Mouse (Mus musculus): Measurements from ENCODE around the gene Stk39. TPM values are rescaled to one million over a fixed set of nuclear protein-coding genes. Genes with fewer than 3 reads are reported as not detected.
A peak's percentile ranks its signal among the peaks of the same experiment; 100 is the strongest.

Gene Stk39
- polyA plus RNA-seq, 1 experiment from 2014 or later = 27.3 TPM

- H3K9me3 ChIP-seq (replicated peaks) = no peaks in the 10 kb centered on the region
- H3K4me3 ChIP-seq (replicated peaks) = no peak overlapping the region
- H3K4me1 ChIP-seq = no peaks in the 10 kb centered on the region
- ATAC-seq (ENCODE audit: low FRiP score) = no peak
- 56% methylated on average over 6 of the region's 6 CpGs for WGBS
- no peak overlapping the region for H3K4me2 ChIP-seq
- H3K27me3 ChIP-seq (replicated peaks) = no peaks in the 10 kb centered on the region
- H3K36me3 ChIP-seq = 0 out of 2 replicates have a peak, but pooled peaks cover 4% of the 10 kb centered on the region
- H3K9ac ChIP-seq (replicated peaks) = no peak overlapping the region
- no peak overlapping the region for H3K27ac ChIP-seq (replicated peaks)
These were observed 14.5 kb downstream of the Stk39 start for GRCm38 (mm10) chr2:68457455-68458032.

- no peaks in the 10 kb centered on the region for H3K9me3 ChIP-seq (replicated peaks)
- no peak for ATAC-seq (ENCODE audit: low FRiP score)
- no peak overlapping the region for H3K27ac ChIP-seq (replicated peaks)
- no peaks in the 10 kb centered on the region for H3K4me1 ChIP-seq
- no peak overlapping the region for H3K9ac ChIP-seq (replicated peaks)
- no peak overlapping the region for H3K4me2 ChIP-seq
- H3K27me3 ChIP-seq (replicated peaks) = no peaks in the 10 kb centered on the region
- 60% methylated on average over 6 of the region's 6 CpGs for WGBS
- H3K4me3 ChIP-seq (replicated peaks) = no peak overlapping the region
- 0 out of 2 replicates have a peak, but pooled peaks cover 4% of the 10 kb centered on the region for H3K36me3 ChIP-seq
These were observed 15.2 kb downstream of the Stk39 start for GRCm38 (mm10) chr2:68456899-68457298.

- ATAC-seq (ENCODE audit: low FRiP score) = no peak
- H3K4me1 ChIP-seq = no peaks in the 10 kb centered on the region
- H3K27me3 ChIP-seq (replicated peaks) = no peaks in the 10 kb centered on the region
- H3K36me3 ChIP-seq = no peaks in the 10 kb centered on the region
- no peaks in the 10 kb centered on the region for H3K9me3 ChIP-seq (replicated peaks)
- H3K9ac ChIP-seq (replicated peaks) = no peak overlapping the region
- no peak overlapping the region for H3K4me2 ChIP-seq
- no peak overlapping the region for H3K4me3 ChIP-seq (replicated peaks)
- no peak overlapping the region for H3K27ac ChIP-seq (replicated peaks)
- WGBS = 91% methylated on average over 4 of the region's 4 CpGs
These were observed 19.7 kb downstream of the Stk39 start for GRCm38 (mm10) chr2:68452379-68452778.

- no peaks in the 10 kb centered on the region for H3K9me3 ChIP-seq (replicated peaks)
- H3K36me3 ChIP-seq = no peaks in the 10 kb centered on the region
- H3K9ac ChIP-seq (replicated peaks) = no peak overlapping the region
- H3K4me1 ChIP-seq = no peaks in the 10 kb centered on the region
- H3K4me3 ChIP-seq (replicated peaks) = no peak overlapping the region
- WGBS = 76% methylated on average over 10 of the region's 10 CpGs
- no peak overlapping the region for H3K27ac ChIP-seq (replicated peaks)
- no peak overlapping the region for H3K4me2 ChIP-seq
- ATAC-seq (ENCODE audit: low FRiP score) = no peak
- H3K27me3 ChIP-seq (replicated peaks) = no peaks in the 10 kb centered on the region
These were observed 24.0 kb downstream of the Stk39 start for GRCm38 (mm10) chr2:68448035-68448434.

- WGBS = 74% methylated on average over 6 of the region's 6 CpGs
- H3K36me3 ChIP-seq = no peaks in the 10 kb centered on the region
These were observed 28.9 kb downstream of the Stk39 start for GRCm38 (mm10) chr2:68443141-68443540.

GRCm38 (mm10) chr2:68442113-68442717 lies 29.9 kb downstream of the Stk39 start:
- Histone ChIP-seq H3K9me3 (replicated peaks) (no peaks in the 10 kb centered on the region), H3K9ac (replicated peaks) (no peak overlapping the region), H3K36me3 (no peaks in the 10 kb centered on the region), H3K4me1 (0 out of 2 replicates have a peak, but pooled peaks cover 2% of the 10 kb centered on the region), H3K27me3 (replicated peaks) (no peaks in the 10 kb centered on the region), H3K27ac (replicated peaks) (no peak overlapping the region), H3K4me2 (no peak overlapping the region), H3K4me3 (replicated peaks) (no peak overlapping the region)
- ATAC-seq (ENCODE audit: low FRiP score) = no peak
- WGBS = 68% methylated on average over 5 of the region's 5 CpGs

More at GRCm38 (mm10) chr2:68443141-68443540, 28.9 kb downstream of the Stk39 start:
- no peak overlapping the region for H3K4me2 ChIP-seq
- 0 out of 2 replicates have a peak, but pooled peaks cover 2% of the 10 kb centered on the region for H3K4me1 ChIP-seq
- no peak overlapping the region for H3K27ac ChIP-seq (replicated peaks)
- no peak overlapping the region for H3K9ac ChIP-seq (replicated peaks)
- H3K9me3 ChIP-seq (replicated peaks) = no peaks in the 10 kb centered on the region
- no peaks in the 10 kb centered on the region for H3K27me3 ChIP-seq (replicated peaks)
- ATAC-seq (ENCODE audit: low FRiP score) = no peak
- no peak overlapping the region for H3K4me3 ChIP-seq (replicated peaks)

- Histone ChIP-seq H3K4me2 (no peak overlapping the region), H3K9me3 (replicated peaks) (no peaks in the 10 kb centered on the region), H3K9ac (replicated peaks) (no peak overlapping the region), H3K27me3 (replicated peaks) (no peaks in the 10 kb centered on the region), H3K4me3 (replicated peaks) (no peak overlapping the region), H3K36me3 (no peaks in the 10 kb centered on the region), H3K27ac (replicated peaks) (no peak overlapping the region), H3K4me1 (peaks cover 18% of the 10 kb centered on the region)
- no peak for ATAC-seq (ENCODE audit: low FRiP score)
- WGBS = 92% methylated on average over 9 of the region's 9 CpGs
These were observed 32.5 kb downstream of the Stk39 start for GRCm38 (mm10) chr2:68439614-68440013.

- Histone ChIP-seq H3K27ac (replicated peaks) (no peak overlapping the region), H3K36me3 (no peaks in the 10 kb centered on the region), H3K9me3 (replicated peaks) (no peaks in the 10 kb centered on the region), H3K4me3 (replicated peaks) (no peak overlapping the region), H3K27me3 (replicated peaks) (no peaks in the 10 kb centered on the region), H3K9ac (replicated peaks) (no peak overlapping the region), H3K4me1 (peaks cover 25% of the 10 kb centered on the region), H3K4me2 (no peak overlapping the region)
- WGBS = 74% methylated on average over 5 of the region's 5 CpGs
- no peak for ATAC-seq (ENCODE audit: low FRiP score)
These were observed 34.1 kb downstream of the Stk39 start for GRCm38 (mm10) chr2:68437920-68438319.

GRCm38 (mm10) chr2:68437216-68437615 lies 34.9 kb downstream of the Stk39 start:
- Histone ChIP-seq H3K4me1 (peaks cover 25% of the 10 kb centered on the region), H3K9ac (replicated peaks) (no peak overlapping the region), H3K9me3 (replicated peaks) (no peaks in the 10 kb centered on the region), H3K27me3 (replicated peaks) (no peaks in the 10 kb centered on the region), H3K4me2 (no peak overlapping the region), H3K36me3 (no peaks in the 10 kb centered on the region), H3K27ac (replicated peaks) (no peak overlapping the region), H3K4me3 (replicated peaks) (no peak overlapping the region)
- ATAC-seq (ENCODE audit: low FRiP score) = no peak
- 90% methylated on average over 7 of the region's 7 CpGs for WGBS

GRCm38 (mm10) chr2:68436305-68436704 lies 35.8 kb downstream of the Stk39 start:
- Histone ChIP-seq H3K27ac (replicated peaks) (no peak overlapping the region), H3K4me2 (peak overlapping the region; percentile 40), H3K27me3 (replicated peaks) (no peaks in the 10 kb centered on the region), H3K4me1 (peaks cover 24% of the 10 kb centered on the region), H3K9me3 (replicated peaks) (no peaks in the 10 kb centered on the region), H3K9ac (replicated peaks) (no peak overlapping the region), H3K4me3 (replicated peaks) (no peak overlapping the region), H3K36me3 (no peaks in the 10 kb centered on the region)
- WGBS = 44% methylated on average over 10 of the region's 10 CpGs
- ATAC-seq (ENCODE audit: low FRiP score) = no peak

- H3K27me3 ChIP-seq (replicated peaks) = no peaks in the 10 kb centered on the region
- no peak overlapping the region for H3K27ac ChIP-seq (replicated peaks)
- no peaks in the 10 kb centered on the region for H3K36me3 ChIP-seq
- H3K9ac ChIP-seq (replicated peaks) = no peak overlapping the region
- WGBS = 27% methylated on average over 15 of the region's 15 CpGs
- H3K4me2 ChIP-seq = peak overlapping the region; percentile 40
- peak; percentile 43; the same call in 1 of the 2 replicates for ATAC-seq (ENCODE audit: low FRiP score)
- H3K4me3 ChIP-seq (replicated peaks) = no peak overlapping the region
- peaks cover 23% of the 10 kb centered on the region for H3K4me1 ChIP-seq
- H3K9me3 ChIP-seq (replicated peaks) = no peaks in the 10 kb centered on the region
These were observed 36.4 kb downstream of the Stk39 start for GRCm38 (mm10) chr2:68435494-68436255.

GRCm38 (mm10) chr2:68434997-68435396 lies 37.1 kb downstream of the Stk39 start:
- Histone ChIP-seq H3K27ac (replicated peaks) (no peak overlapping the region), H3K4me2 (no peak overlapping the region), H3K9ac (replicated peaks) (no peak overlapping the region), H3K4me3 (replicated peaks) (no peak overlapping the region), H3K27me3 (replicated peaks) (no peaks in the 10 kb centered on the region), H3K4me1 (peaks cover 23% of the 10 kb centered on the region), H3K9me3 (replicated peaks) (no peaks in the 10 kb centered on the region), H3K36me3 (no peaks in the 10 kb centered on the region)
- WGBS = 24% methylated on average over 4 of the region's 4 CpGs
- no peak for ATAC-seq (ENCODE audit: low FRiP score)
